Mouse (Mus musculus): ENCODE results near the gene Maml1.

The Maml1 gene

GRCm38 (mm10) chr11:50292190-50292855 lies at the start of gene Maml1:
Gene Maml1, minus strand, starts transcription at chr11:50292311.
- DNase-seq, result peak; percentile 96 to 97

- DNase-seq, result no peak
Observed at GRCm38 (mm10) chr11:50336891-50337290, 44.8 kb upstream of the Maml1 start.

- no peak for DNase-seq
Observed at GRCm38 (mm10) chr11:50336126-50336525, 44.0 kb upstream of the Maml1 start.

GRCm38 (mm10) chr11:50333181-50333580 lies 41.1 kb upstream of the Maml1 start:
- no peak for DNase-seq

- no peak for DNase-seq
Observed at GRCm38 (mm10) chr11:50329378-50329777, 37.3 kb upstream of the Maml1 start.

- DNase-seq, result peak in 1 of 2 experiments; percentile 6
Observed at GRCm38 (mm10) chr11:50328075-50328625, 36.0 kb upstream of the Maml1 start.

- no peak for DNase-seq
Observed at GRCm38 (mm10) chr11:50326302-50326966, 34.3 kb upstream of the Maml1 start.

- DNase-seq, result peak; percentile 97 to 98
Observed at GRCm38 (mm10) chr11:50325496-50326301, 33.6 kb upstream of the Maml1 start, which contains the start of gene Canx. Gene Canx, minus strand, starts transcription at chr11:50325673.

GRCm38 (mm10) chr11:50324751-50325471 lies 32.8 kb upstream of the Maml1 start:
- DNase-seq, result no peak

GRCm38 (mm10) chr11:50323843-50324242 lies 31.7 kb upstream of the Maml1 start:
- DNase-seq, result peak; percentile 1

GRCm38 (mm10) chr11:50322345-50322744 lies 30.2 kb upstream of the Maml1 start:
- no peak for DNase-seq

- no peak for DNase-seq
Observed at GRCm38 (mm10) chr11:50321239-50321638, 29.1 kb upstream of the Maml1 start.

GRCm38 (mm10) chr11:50319343-50319742 lies 27.2 kb upstream of the Maml1 start:
- peak; percentile 14 to 26 for DNase-seq

GRCm38 (mm10) chr11:50312803-50313202 lies 20.7 kb upstream of the Maml1 start:
- DNase-seq, result no peak

GRCm38 (mm10) chr11:50303406-50303805 lies 11.3 kb upstream of the Maml1 start:
- no peak for DNase-seq

- DNase-seq, result peak; percentile 42 to 54
Observed at GRCm38 (mm10) chr11:50291321-50292165, 568 bp downstream of the Maml1 start.

GRCm38 (mm10) chr11:50290486-50291225 lies 1.5 kb downstream of the Maml1 start:
- no peak for DNase-seq

- DNase-seq, result no peak
Observed at GRCm38 (mm10) chr11:50286428-50286827, 5.7 kb downstream of the Maml1 start.

GRCm38 (mm10) chr11:50285696-50286095 lies 6.4 kb downstream of the Maml1 start:
- no peak for DNase-seq

- DNase-seq, result no peak
Observed at GRCm38 (mm10) chr11:50285263-50285662, 6.8 kb downstream of the Maml1 start.

- DNase-seq, result no peak
Observed at GRCm38 (mm10) chr11:50280053-50280452, 12.1 kb downstream of the Maml1 start.
